Mouse (Mus musculus): ENCODE results near the gene Rhov. TPM values are rescaled to one million over a fixed set of nuclear protein-coding genes. Genes with fewer than 3 reads are reported as not detected.

The Rhov gene
- not detected for total RNA-seq (2021)
- long read RNA-seq, experiment 1 = 0 reads
- long read RNA-seq, experiment 2 = 0 reads

GRCm38 (mm10) chr2:119270643-119271331 lies at the start of gene Rhov:
Gene Rhov (minus strand): TSS chr2:119271272.
- DNase-seq = peak; percentile 34 to 38
- intact Hi-C loops (cut with DNase I) = no loop called here

GRCm38 (mm10) chr2:119320571-119320970 lies 49.5 kb upstream of the Rhov start:
- DNase-seq = no peak

GRCm38 (mm10) chr2:119318043-119318710 lies 47.1 kb upstream of the Rhov start:
- intact Hi-C loops (cut with DNase I) = no loop called here
- DNase-seq = no peak

More at GRCm38 (mm10) chr2:119320571-119320970, 49.5 kb upstream of the Rhov start:
- intact Hi-C loops (cut with DNase I) = no loop called here

- intact Hi-C loops (cut with DNase I) = no loop called here
- no peak for DNase-seq
Measured at GRCm38 (mm10) chr2:119314742-119315310, 43.8 kb upstream of the Rhov start.

- DNase-seq = no peak
- intact Hi-C loops (cut with DNase I) = no loop called here
Measured at GRCm38 (mm10) chr2:119313780-119314479, 42.9 kb upstream of the Rhov start.

- DNase-seq = no peak
- intact Hi-C loops (cut with DNase I) = no loop called here
Measured at GRCm38 (mm10) chr2:119312380-119312958, 41.4 kb upstream of the Rhov start.

- peak in 1 of 2 experiments; percentile 37 for DNase-seq
- intact Hi-C loops (cut with DNase I) = no loop called here
Measured at GRCm38 (mm10) chr2:119311544-119311943, 40.5 kb upstream of the Rhov start.

- peak; percentile 56 to 64 for DNase-seq
- intact Hi-C loops (cut with DNase I) = no loop called here
Measured at GRCm38 (mm10) chr2:119304798-119305208, 33.7 kb upstream of the Rhov start.

- intact Hi-C loops (cut with DNase I) = no loop called here
- no peak for DNase-seq
Measured at GRCm38 (mm10) chr2:119304391-119304790, 33.3 kb upstream of the Rhov start.

GRCm38 (mm10) chr2:119302876-119303275 lies 31.8 kb upstream of the Rhov start:
- intact Hi-C loops (cut with DNase I) = no loop called here
- no peak for DNase-seq

- peak; percentile 61 to 68 for DNase-seq
- intact Hi-C loops (cut with DNase I) = loop anchor here (1.0 kb wide), 2 partner anchors 26 to 36 kb away; no protein-coding TSS in a partner anchor
Measured at GRCm38 (mm10) chr2:119300819-119301493, 29.9 kb upstream of the Rhov start.

- DNase-seq = peak; percentile 88 to 91
- intact Hi-C loops (cut with DNase I) = loop anchor here (1.0 kb wide), 2 partner anchors 27 to 37 kb away; no protein-coding TSS in a partner anchor
Measured at GRCm38 (mm10) chr2:119299981-119300818, 29.1 kb upstream of the Rhov start.

GRCm38 (mm10) chr2:119298839-119299238 lies 27.8 kb upstream of the Rhov start:
- no peak for DNase-seq
- intact Hi-C loops (cut with DNase I) = loop anchor here (1.0 kb wide), 2 partner anchors 114 to 138 kb away; no protein-coding TSS in a partner anchor

- intact Hi-C loops (cut with DNase I) = loop anchor here (1.0 kb wide), 2 partner anchors 115 to 139 kb away; no protein-coding TSS in a partner anchor
Measured at GRCm38 (mm10) chr2:119298330-119298729, 27.3 kb upstream of the Rhov start.

GRCm38 (mm10) chr2:119297506-119297905 lies 26.4 kb upstream of the Rhov start:
- no peak for DNase-seq
- intact Hi-C loops (cut with DNase I) = no loop called here

More at GRCm38 (mm10) chr2:119298330-119298729, 27.3 kb upstream of the Rhov start:
- peak; percentile 74 to 80 for DNase-seq

- no peak for DNase-seq
- intact Hi-C loops (cut with DNase I) = no loop called here
Measured at GRCm38 (mm10) chr2:119296756-119297155, 25.7 kb upstream of the Rhov start.

- intact Hi-C loops (cut with DNase I) = no loop called here
- no peak for DNase-seq
Measured at GRCm38 (mm10) chr2:119294411-119294810, 23.3 kb upstream of the Rhov start.

- intact Hi-C loops (cut with DNase I) = no loop called here
- DNase-seq = no peak
Measured at GRCm38 (mm10) chr2:119293776-119294390, 22.8 kb upstream of the Rhov start.
